Mouse (Mus musculus) G1E (cell line): ENCODE results near the gene Dyrk1a.

Experiments
- CTCF ChIP-seq: IDR thresholded peaks from 2 replicates; pipeline ENCODE4 v1.5.1; 2012; ENCODE audit warnings: low read depth, low read length, inconsistent platforms, mixed read lengths
- TAL1 ChIP-seq: conservative IDR thresholded peaks from 2 replicates; pipeline ENCODE4 v1.6.1; 2012; ENCODE audit warnings: low read depth, low read length, inconsistent platforms, mixed read lengths

DNA sequence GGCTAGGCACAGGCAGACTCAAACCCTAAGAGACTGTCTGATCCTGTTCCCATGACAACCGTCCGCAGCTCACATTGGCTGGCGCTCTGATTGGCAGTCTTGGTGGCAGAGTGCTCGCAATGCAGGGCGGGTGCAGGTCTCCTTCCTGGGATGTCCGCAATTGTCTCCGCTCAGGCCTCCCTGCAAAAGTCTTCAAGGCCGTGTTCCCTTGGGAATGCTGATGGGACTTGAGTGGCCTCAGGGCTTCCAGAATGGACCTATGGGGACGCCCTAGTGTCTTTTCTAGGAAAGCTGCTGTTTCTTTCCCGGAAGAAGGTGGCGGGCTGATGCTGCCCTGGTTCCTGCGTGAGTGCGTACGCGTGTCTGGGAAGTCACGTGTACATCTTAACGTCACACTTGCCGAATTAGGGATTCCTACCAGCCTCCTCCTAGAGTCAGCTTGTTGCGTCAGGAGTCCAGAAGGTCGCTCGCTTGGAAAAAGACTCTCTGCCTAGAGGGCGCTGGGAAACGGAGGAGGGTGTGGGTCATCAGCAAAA is 154.3 kb downstream of the Dyrk1a start:
- TF ChIP-seq CTCF = no peak
- TF ChIP-seq TAL1 = no peak
